Mouse (Mus musculus) kidney, adult 2 months (tissue): ENCODE results near the gene Pdcd7. TPM values are rescaled to one million over a fixed set of nuclear protein-coding genes. Genes with fewer than 3 reads are reported as not detected.

Source experiments
- DNase-seq: peaks from one replicate; pipeline ENCODE4 v3.0.0; 2021
- H3K27ac ChIP-seq: fragments of 200-500 bp; 2 replicates; pipeline ENCODE4 v1.5.1; 2012; ENCODE audit warnings: low read depth, low read length, control low read depth, inconsistent platforms; ENCODE audit not compliant: insufficient read depth
- H3K27me3 ChIP-seq: fragments of 200-500 bp; replicated peaks from 2 replicates; pipeline ENCODE4 v1.6.1; 2012; ENCODE audit warnings: mild to moderate bottlenecking, moderate library complexity, low read length, inconsistent platforms; ENCODE audit not compliant: control insufficient read depth, insufficient read depth
- H3K36me3 ChIP-seq: fragments of 200-500 bp; 2 replicates; pipeline ENCODE4 v1.6.1; 2012; ENCODE audit warnings: mild to moderate bottlenecking, moderate library complexity, low read length, inconsistent platforms; ENCODE audit not compliant: control insufficient read depth, insufficient read depth
- H3K4me1 ChIP-seq: fragments of 200-500 bp; 2 replicates; pipeline ENCODE4 v1.6.1; 2011; ENCODE audit warnings: low read length; ENCODE audit not compliant: control insufficient read depth, insufficient read depth
- H3K4me3 ChIP-seq: fragments of 200-500 bp; 2 replicates; pipeline ENCODE4 v1.5.1; 2011; ENCODE audit warnings: mild to moderate bottlenecking, low read depth, low read length, control low read depth; ENCODE audit not compliant: insufficient read depth
- CTCF ChIP-seq: fragments of 200-500 bp; conservative IDR thresholded peaks from 2 replicates; pipeline ENCODE4 v1.5.1; 2011; ENCODE audit warnings: low read depth, mild to moderate bottlenecking, control low read depth, low read length, moderate library complexity, mixed read lengths; ENCODE audit not compliant: insufficient read depth, insufficient read length
- POLR2A ChIP-seq: fragments of 200-500 bp; IDR thresholded peaks from one replicate; pipeline ENCODE4 v1.6.1; 2011; ENCODE audit warnings: low read depth, low read length, control low read depth
- WGBS: fragments of 180-500 bp; shearing (Covaris S2); methylation state at CpG from one replicate; pipeline ENCODE4 v1.1.7; 2018; 5-methylcytosine and 5-hydroxymethylcytosine counted together
- polyA plus RNA-seq: library from polyadenylated mRNA; depleted of rRNA; stranded (reverse); fragments of >200 nt; gene quantifications from 2 replicates; pipeline ENCODE4 v1.2.3, GENCODE M21; 2012; rRNA removed

The Pdcd7 gene
- polyA plus RNA-seq: 6.0 and 6.1 TPM in 2 replicates

DNA sequence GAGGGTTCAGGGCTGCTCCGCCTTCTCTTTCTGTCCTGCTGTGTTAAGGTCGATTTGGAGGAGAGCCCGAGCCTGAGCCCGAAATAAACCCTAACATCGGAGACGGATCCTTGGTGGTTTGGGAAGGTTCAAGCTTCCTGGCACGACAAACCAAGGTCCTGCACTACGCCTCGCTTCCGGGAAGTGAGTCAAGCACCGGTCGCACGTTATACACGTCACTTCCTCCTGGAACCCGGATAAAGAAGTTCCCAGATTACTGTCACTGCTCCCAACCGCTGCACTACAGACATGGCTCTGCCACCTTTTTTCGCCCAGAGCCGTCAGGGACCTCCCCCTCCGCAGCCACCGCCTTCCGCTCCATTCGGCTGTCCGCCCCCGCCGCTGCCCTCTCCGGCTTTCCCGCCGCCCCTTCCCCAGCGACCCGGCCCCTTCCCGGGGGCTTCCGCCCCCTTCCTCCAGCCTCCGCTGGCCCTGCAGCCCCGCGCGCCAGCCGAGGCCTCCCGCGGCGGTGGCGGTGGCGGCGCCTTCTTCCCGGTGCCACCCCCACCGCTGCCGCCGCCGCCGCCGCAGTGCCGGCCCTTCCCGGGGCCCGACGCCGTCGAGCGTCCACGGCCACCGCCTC lies at the start of gene Pdcd7:
Pdcd7 (plus strand) TSS at position 251 of the 622 bp plus-strand sequence.
- Histone ChIP-seq H3K4me1 (peaks cover 7% of the 10 kb centered on the region; the same call in 1 of the 2 replicates), H3K36me3 (no peaks in the 10 kb centered on the region), H3K27ac (peak within 1 kb of the TSS; percentile 84), H3K27me3 (no peaks in the 10 kb centered on the region), H3K4me3 (peak within 1 kb of the TSS; percentile 78)
- 1% methylated on average over 57 of the region's 59 CpGs for WGBS
- DNase-seq: peak; percentile 97
- TF ChIP-seq POLR2A (peak; percentile 53), CTCF (no peak)

GRCm38 (mm10) chr9:65297056-65297455 lies 48.8 kb upstream of the Pdcd7 start:
- no peak overlapping the region for H3K4me3 ChIP-seq
- peak; percentile 72 for DNase-seq
- TF ChIP-seq POLR2A: no peak
- TF ChIP-seq CTCF: no peak
- 61% methylated on average over 2 of the region's 2 CpGs for WGBS
- peaks cover 7% of the 10 kb centered on the region for H3K36me3 ChIP-seq
- peaks cover 16% of the 10 kb centered on the region for H3K4me1 ChIP-seq
- H3K27me3 ChIP-seq: no peaks in the 10 kb centered on the region
- no peak overlapping the region for H3K27ac ChIP-seq

DNA sequence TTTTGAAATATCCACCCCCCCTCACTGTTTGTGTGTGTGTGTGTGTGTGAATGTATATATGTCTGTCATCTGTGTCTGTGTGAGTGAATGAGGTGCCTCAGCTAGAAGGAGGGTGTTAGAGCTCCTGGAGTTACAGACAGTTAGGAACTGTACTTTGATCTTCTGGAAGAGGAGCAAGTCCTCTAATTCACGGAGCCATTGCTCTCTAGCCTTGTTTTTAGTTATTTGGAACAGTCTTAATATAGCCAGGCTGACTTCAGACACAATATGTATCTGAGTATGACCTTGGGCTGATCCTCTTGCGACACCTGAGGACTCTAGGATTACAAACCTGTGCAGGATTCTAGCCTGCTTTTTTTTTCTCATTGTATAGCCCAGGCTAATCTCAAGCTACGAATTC lies 47.1 kb upstream of the Pdcd7 start:
- 52% methylated on average over 3 of the region's 3 CpGs for WGBS
- no peak overlapping the region for H3K4me3 ChIP-seq
- H3K27me3 ChIP-seq: no peaks in the 10 kb centered on the region
- DNase-seq: peak; percentile 53
- TF ChIP-seq POLR2A (no peak), CTCF (no peak)
- H3K4me1 ChIP-seq: peaks cover 9% of the 10 kb centered on the region
- H3K27ac ChIP-seq: peak overlapping the region; percentile 75; the same call in 1 of the 2 replicates
- peaks cover 16% of the 10 kb centered on the region for H3K36me3 ChIP-seq

- 89% methylated on average over 7 of the region's 7 CpGs for WGBS
- peaks cover 14% of the 10 kb centered on the region for H3K4me1 ChIP-seq
Observed at GRCm38 (mm10) chr9:65299650-65300049, 46.3 kb upstream of the Pdcd7 start.

DNA sequence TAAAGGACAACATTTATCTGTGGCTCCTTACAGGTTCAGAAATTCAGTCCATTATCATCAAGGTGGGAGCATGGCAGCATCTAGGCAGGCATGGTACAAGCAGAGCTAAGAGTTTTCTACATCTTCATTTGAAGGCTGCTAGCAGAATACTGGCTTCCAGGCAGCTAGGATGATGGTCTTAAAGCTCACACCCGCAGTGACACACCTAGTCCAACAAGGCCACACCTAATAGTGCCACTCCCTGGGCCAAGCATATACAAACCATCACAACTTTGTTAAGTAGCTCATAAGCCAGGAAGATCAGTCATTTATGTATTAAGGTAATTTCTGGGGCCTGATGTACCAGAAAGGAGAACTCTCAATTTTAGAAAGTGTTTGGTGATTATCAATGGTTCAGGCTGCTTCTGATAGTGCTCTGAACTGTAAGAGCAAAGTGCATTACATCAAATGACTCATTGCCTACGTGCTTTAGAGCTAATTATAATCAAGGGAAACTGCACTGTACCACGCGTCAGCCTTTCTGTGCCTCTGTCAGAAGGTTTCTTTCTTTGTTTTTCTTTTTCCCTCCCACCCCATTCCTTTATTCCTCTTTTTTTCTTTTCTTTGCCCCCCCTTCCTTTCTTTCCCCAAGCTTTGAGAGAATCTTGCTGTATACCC lies 43.4 kb upstream of the Pdcd7 start:
- 74% methylated on average over 4 of the region's 4 CpGs for WGBS
- Histone ChIP-seq H3K4me1 (peaks cover 28% of the 10 kb centered on the region), H3K27me3 (no peaks in the 10 kb centered on the region), H3K4me3 (no peak overlapping the region), H3K27ac (0 out of 2 replicates have a peak overlapping the region, but pooled peaks have one; percentile 38), H3K36me3 (peaks cover 18% of the 10 kb centered on the region)
- TF ChIP-seq POLR2A (no peak), CTCF (no peak)
- DNase-seq: no peak

More at GRCm38 (mm10) chr9:65299650-65300049, 46.3 kb upstream of the Pdcd7 start:
- H3K36me3 ChIP-seq: peaks cover 16% of the 10 kb centered on the region
- H3K27me3 ChIP-seq: no peaks in the 10 kb centered on the region
- H3K27ac ChIP-seq: no peak overlapping the region
- H3K4me3 ChIP-seq: no peak overlapping the region
- DNase-seq: no peak
- TF ChIP-seq CTCF (no peak), POLR2A (no peak)

GRCm38 (mm10) chr9:65303586-65303985 lies 42.3 kb upstream of the Pdcd7 start:
- no peak for TF ChIP-seq CTCF
- no peak for TF ChIP-seq POLR2A
- peaks cover 21% of the 10 kb centered on the region for H3K36me3 ChIP-seq
- peak; percentile 51 for DNase-seq
- WGBS: 52% methylated on average over 4 of the region's 4 CpGs
- peak overlapping the region; percentile 92 for H3K27ac ChIP-seq
- peaks cover 28% of the 10 kb centered on the region for H3K4me1 ChIP-seq
- no peak overlapping the region for H3K4me3 ChIP-seq
- no peaks in the 10 kb centered on the region for H3K27me3 ChIP-seq

GRCm38 (mm10) chr9:65304300-65304699 lies 41.6 kb upstream of the Pdcd7 start:
- Histone ChIP-seq H3K27ac (no peak overlapping the region), H3K4me3 (no peak overlapping the region), H3K27me3 (no peaks in the 10 kb centered on the region), H3K4me1 (peaks cover 25% of the 10 kb centered on the region), H3K36me3 (peaks cover 23% of the 10 kb centered on the region)
- peak; percentile 92 for DNase-seq
- 33% methylated on average over 4 of the region's 4 CpGs for WGBS
- TF ChIP-seq CTCF (no peak), POLR2A (no peak)

DNA sequence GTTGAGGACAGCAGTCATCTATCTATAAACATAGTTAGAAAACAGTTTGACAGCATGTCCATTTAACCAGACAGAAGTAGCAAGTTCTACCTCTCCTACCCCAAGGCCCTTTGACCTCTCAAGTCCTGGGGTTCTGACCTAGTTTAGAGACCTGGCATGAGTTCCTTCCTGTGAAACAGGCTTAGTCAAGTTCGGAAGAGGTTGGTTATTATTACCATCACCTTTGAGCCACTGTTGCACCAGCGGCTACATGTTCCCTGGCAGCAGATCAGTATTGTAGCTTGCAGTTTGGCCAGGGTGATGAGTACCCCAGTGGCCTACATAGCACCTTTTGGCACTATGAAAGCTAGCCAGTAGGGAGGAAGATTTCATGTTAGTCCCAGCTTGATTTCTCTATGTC lies 39.2 kb upstream of the Pdcd7 start:
- Histone ChIP-seq H3K36me3 (peaks cover 21% of the 10 kb centered on the region), H3K27ac (no peak overlapping the region), H3K4me3 (no peak overlapping the region), H3K27me3 (no peaks in the 10 kb centered on the region), H3K4me1 (peaks cover 25% of the 10 kb centered on the region)
- DNase-seq: peak; percentile 90
- TF ChIP-seq CTCF (no peak), POLR2A (no peak)
- 32% methylated on average over 2 of the region's 2 CpGs for WGBS
